Mouse (Mus musculus) adrenal gland, postnatal 36 days (tissue): ENCODE measurements around the gene Slc9a3r2. TPM values are rescaled to one million over a fixed set of nuclear protein-coding genes. Genes with fewer than 3 reads are reported as not detected.
"Not testable (repeated sequence)": the region's sequence is repeated elsewhere in the genome, so short reads cannot be mapped to it uniquely, and the experiment has no call there.

Experiments
- DNase-seq, 2 experiments: peaks; one replicate each; pipeline ENCODE4 v3.0.0; 2021; ENCODE audit warnings: mixed read lengths in 1 of 2
- total RNA-seq, 2 experiments: library from RNA; stranded (reverse); gene quantifications; 2 replicates each; pipeline ENCODE4 v1.2.3; 2021

The Slc9a3r2 gene
- total RNA-seq, 2 experiments from 2014 or later: 48.0 to 88.5 TPM

- DNase-seq: not testable (repeated sequence)
These were observed 19.1 kb upstream of the Slc9a3r2 start for GRCm38 (mm10) chr17:24669214-24669544.

GRCm38 (mm10) chr17:24667416-24667815, 17.3 kb upstream of the Slc9a3r2 start:
- DNase-seq: peak; percentile 61 to 75

GRCm38 (mm10) chr17:24667011-24667410, 16.9 kb upstream of the Slc9a3r2 start:
- DNase-seq: not testable (repeated sequence)

- peak in 1 of 2 experiments; percentile 32 for DNase-seq
These were observed 8.1 kb upstream of the Slc9a3r2 start, which contains the start of gene Npw for GRCm38 (mm10) chr17:24658017-24658758. Npw (minus strand) TSS chr17:24658457.

- no peak for DNase-seq
These were observed 4.8 kb upstream of the Slc9a3r2 start for GRCm38 (mm10) chr17:24654969-24655368.

GRCm38 (mm10) chr17:24653967-24654710, 4.0 kb upstream of the Slc9a3r2 start:
- DNase-seq: peak; percentile 78 to 85

GRCm38 (mm10) chr17:24651835-24652234, 1.7 kb upstream of the Slc9a3r2 start:
- DNase-seq: no peak

- DNase-seq: no peak
These were observed 639 bp upstream of the Slc9a3r2 start for GRCm38 (mm10) chr17:24650766-24651165.

- peak; percentile 60 to 74 for DNase-seq
These were observed 502 bp downstream of the Slc9a3r2 start for GRCm38 (mm10) chr17:24649581-24650069.

- no peak for DNase-seq
These were observed 1.3 kb downstream of the Slc9a3r2 start for GRCm38 (mm10) chr17:24648731-24649377.

GRCm38 (mm10) chr17:24647493-24647892, 2.6 kb downstream of the Slc9a3r2 start:
- DNase-seq: no peak

GRCm38 (mm10) chr17:24646381-24646780, 3.7 kb downstream of the Slc9a3r2 start:
- DNase-seq: no peak

GRCm38 (mm10) chr17:24645916-24646315, 4.2 kb downstream of the Slc9a3r2 start:
- peak in 1 of 2 experiments; percentile 30 for DNase-seq

GRCm38 (mm10) chr17:24644875-24645721, 5.0 kb downstream of the Slc9a3r2 start:
- peak; percentile 52 to 72 for DNase-seq

GRCm38 (mm10) chr17:24644030-24644715, 6.0 kb downstream of the Slc9a3r2 start:
- DNase-seq: peak in 1 of 2 experiments; percentile 22

GRCm38 (mm10) chr17:24642791-24643343, 7.3 kb downstream of the Slc9a3r2 start:
- DNase-seq: no peak

- no peak for DNase-seq
These were observed 8.2 kb downstream of the Slc9a3r2 start for GRCm38 (mm10) chr17:24641944-24642343.

- no peak for DNase-seq
These were observed 9.5 kb downstream of the Slc9a3r2 start for GRCm38 (mm10) chr17:24640581-24640980.

GRCm38 (mm10) chr17:24640119-24640518, 10.0 kb downstream of the Slc9a3r2 start:
- DNase-seq: no peak

GRCm38 (mm10) chr17:24639571-24639988, 10.5 kb downstream of the Slc9a3r2 start:
- DNase-seq: no peak

GRCm38 (mm10) chr17:24638840-24639239, 11.3 kb downstream of the Slc9a3r2 start:
- peak in 1 of 2 experiments; percentile 35 for DNase-seq
